Mouse (Mus musculus) layer of hippocampus, postnatal 36 days (tissue): ENCODE data around the gene Rabl6. TPM values are rescaled to one million over a fixed set of nuclear protein-coding genes. Genes with fewer than 3 reads are reported as not detected.

Source experiments
- DNase-seq, 2 experiments: peaks; one replicate each; pipeline ENCODE4 v3.0.0; 2022
- total RNA-seq, 2 experiments: library from RNA; stranded (reverse); gene quantifications; 2 replicates each; pipeline ENCODE4 v1.2.3; 2021

Rabl6 gene
- total RNA-seq, 2 experiments from 2014 or later, result 142 to 155 TPM

GRCm38 (mm10) chr2:25591863-25592262 is 16.5 kb downstream of the Rabl6 start:
- DNase-seq, result no peak

- DNase-seq, result no peak
Observed at GRCm38 (mm10) chr2:25588227-25588907, 20.0 kb downstream of the Rabl6 start.

GRCm38 (mm10) chr2:25587290-25587689 is 21.0 kb downstream of the Rabl6 start:
- DNase-seq, result no peak

- no peak for DNase-seq
Observed at GRCm38 (mm10) chr2:25585601-25586000, 22.7 kb downstream of the Rabl6 start.

GRCm38 (mm10) chr2:25584856-25585255 is 23.5 kb downstream of the Rabl6 start:
- no peak for DNase-seq

GRCm38 (mm10) chr2:25584152-25584551 is 24.2 kb downstream of the Rabl6 start:
- no peak for DNase-seq

GRCm38 (mm10) chr2:25583571-25583970 is 24.8 kb downstream of the Rabl6 start:
- no peak for DNase-seq

GRCm38 (mm10) chr2:25583120-25583481 is 25.2 kb downstream of the Rabl6 start:
- DNase-seq, result no peak

GRCm38 (mm10) chr2:25582466-25583119 is 25.7 kb downstream of the Rabl6 start:
- DNase-seq, result peak; percentile 84 to 87

GRCm38 (mm10) chr2:25581901-25582301 is 26.4 kb downstream of the Rabl6 start:
- no peak for DNase-seq

- DNase-seq, result peak; percentile 77
Observed at GRCm38 (mm10) chr2:25581294-25581864, 26.9 kb downstream of the Rabl6 start, which contains the start of gene Ajm1. Gene Ajm1 (minus strand): TSS chr2:25581757.

- DNase-seq, result peak in 1 of 2 experiments; percentile 66
Observed at GRCm38 (mm10) chr2:25580621-25581101, 27.7 kb downstream of the Rabl6 start.

- DNase-seq, result no peak
Observed at GRCm38 (mm10) chr2:25579737-25580460, 28.4 kb downstream of the Rabl6 start.

- no peak for DNase-seq
Observed at GRCm38 (mm10) chr2:25578796-25579736, 29.3 kb downstream of the Rabl6 start.

GRCm38 (mm10) chr2:25577951-25578795 is 30.1 kb downstream of the Rabl6 start:
- no peak for DNase-seq

- DNase-seq, result no peak
Observed at GRCm38 (mm10) chr2:25576965-25577891, 31.1 kb downstream of the Rabl6 start.

GRCm38 (mm10) chr2:25576028-25576850 is 32.1 kb downstream of the Rabl6 start:
- no peak for DNase-seq

- no peak for DNase-seq
Observed at GRCm38 (mm10) chr2:25575432-25576027, 32.8 kb downstream of the Rabl6 start.
